Mouse (Mus musculus) CH12.LX (cell line): ENCODE measurements at regions not wholly inside any gene's neighbourhood (a gene's known extent, or its start where the extent isn't known, plus 50 kb on each side); places are given as distances from the start of the nearest gene placed in this dataset.

Experiments
- DNase-seq: peaks from one replicate; pipeline ENCODE4 v3.0.0-alpha.2; 2013; ENCODE audit errors: extremely low read depth
- H3K27ac ChIP-seq: 2 replicates; pipeline ENCODE4 v1.5.1; 2012; ENCODE audit warnings: low read depth, mild to moderate bottlenecking, control low read depth, moderate library complexity; ENCODE audit not compliant: insufficient read depth
- H3K27me3 ChIP-seq: replicated peaks from 2 replicates; pipeline ENCODE3; 2012; ENCODE audit warnings: inconsistent platforms
- H3K36me3 ChIP-seq, 2 experiments: replicated peaks in 1 of 2; 2 replicates each; pipeline versions ENCODE3 to v1.6.1; 2012; ENCODE audit warnings: inconsistent platforms in 1 of 2, low read length in 1 of 2, mild to moderate bottlenecking in 1 of 2, mixed read lengths in 1 of 2, moderate library complexity in 1 of 2; ENCODE audit not compliant: control insufficient read depth in 1 of 2, insufficient read depth in 1 of 2
- H3K4me1 ChIP-seq, 2 experiments: 2 replicates each; pipeline ENCODE4 v1.6.1; 2012; ENCODE audit warnings: inconsistent platforms in 1 of 2, moderate library complexity in 1 of 2; ENCODE audit not compliant: insufficient read depth in 2 of 2, control insufficient read depth in 1 of 2
- H3K4me2 ChIP-seq: 2 replicates; pipeline ENCODE4 v1.6.1; 2012; ENCODE audit warnings: low read depth, mild to moderate bottlenecking, control low read depth; ENCODE audit not compliant: poor library complexity, insufficient read depth, severe bottlenecking
- H3K4me3 ChIP-seq, 3 experiments: fragments of 150-350 bp in 1 of 3; sonication (generic) in 1 of 3; replicated peaks in 1 of 3; 2 replicates each; pipeline versions ENCODE3 to v1.5.1; 2011 to 2012; ENCODE audit warnings: low read depth in 2 of 3, low read length in 2 of 3, mild to moderate bottlenecking in 2 of 3, moderate library complexity in 2 of 3, control low read depth in 1 of 3, improper control_type of control experiment in 1 of 3, inconsistent platforms in 1 of 3, mixed read lengths in 1 of 3; ENCODE audit not compliant: poor library complexity in 1 of 3
- H3K79me2 ChIP-seq: replicated peaks from 2 replicates; pipeline ENCODE4 v1.6.1; 2012; ENCODE audit warnings: mild to moderate bottlenecking, moderate library complexity; ENCODE audit not compliant: control insufficient read depth, poor library complexity, insufficient read depth, severe bottlenecking; ENCODE audit errors: extremely low read depth
- H3K9ac ChIP-seq: 2 replicates; pipeline ENCODE4 v1.6.1; 2012; ENCODE audit warnings: low read depth, mild to moderate bottlenecking, control low read depth, moderate library complexity; ENCODE audit not compliant: insufficient read depth
- H3K9me3 ChIP-seq: replicated peaks from 2 replicates; pipeline ENCODE3; 2012; ENCODE audit warnings: low read length, inconsistent platforms, mixed read lengths
- CHD2 ChIP-seq: IDR thresholded peaks from 2 replicates; pipeline ENCODE4 v1.6.1; 2011; ENCODE audit warnings: low read length, improper control_type of control experiment
- CTCF ChIP-seq, 2 experiments: IDR thresholded peaks in 1 of 2; conservative IDR thresholded peaks in 1 of 2; 2 replicates each; pipeline ENCODE4 v1.5.1; 2011 to 2012; ENCODE audit warnings: low read depth in 2 of 2, low read length in 2 of 2, improper control_type of control experiment in 1 of 2, inconsistent platforms in 1 of 2, mild to moderate bottlenecking in 1 of 2, moderate library complexity in 1 of 2
- EP300 ChIP-seq: IDR thresholded peaks from 2 replicates; pipeline ENCODE4 v1.6.1; 2011; ENCODE audit warnings: low read length, improper control_type of control experiment
- JUN ChIP-seq: IDR thresholded peaks from 2 replicates; pipeline ENCODE4 v1.6.1; 2011; ENCODE audit warnings: low read depth, mild to moderate bottlenecking, low read length, improper control_type of control experiment, moderate library complexity; ENCODE audit not compliant: insufficient read depth
- MAX ChIP-seq: IDR thresholded peaks from 2 replicates; pipeline ENCODE4 v1.6.1; 2011; ENCODE audit warnings: low read length, improper control_type of control experiment
- MAZ ChIP-seq: IDR thresholded peaks from 2 replicates; pipeline ENCODE4 v1.6.1; 2012; ENCODE audit warnings: low read depth, mild to moderate bottlenecking, inconsistent platforms, low read length, improper control_type of control experiment, moderate library complexity
- MXI1 ChIP-seq: IDR thresholded peaks from 2 replicates; pipeline ENCODE4 v1.6.1; 2011; ENCODE audit warnings: mild to moderate bottlenecking, low read depth, low read length, improper control_type of control experiment
- MYC ChIP-seq: IDR thresholded peaks from 2 replicates; pipeline ENCODE4 v1.6.1; 2011; ENCODE audit warnings: low read depth, mild to moderate bottlenecking, improper control_type of control experiment, low read length
- POLR2A ChIP-seq: IDR thresholded peaks from 2 replicates; pipeline ENCODE4 v1.6.1; 2011; ENCODE audit warnings: low read depth, mild to moderate bottlenecking, improper control_type of control experiment, low read length
- SMC3 ChIP-seq: IDR thresholded peaks from 2 replicates; pipeline ENCODE4 v1.6.1; 2011; ENCODE audit warnings: low read depth, low read length, improper control_type of control experiment
- TBP ChIP-seq: conservative IDR thresholded peaks from 2 replicates; pipeline ENCODE4 v1.6.1; 2011; ENCODE audit warnings: low read depth, low read length, improper control_type of control experiment
- USF1 ChIP-seq: IDR thresholded peaks from 2 replicates; pipeline ENCODE4 v1.6.1; 2014; ENCODE audit warnings: low read depth, mild to moderate bottlenecking, inconsistent platforms, low read length, improper control_type of control experiment
- ZC3H11A ChIP-seq: IDR thresholded peaks from 2 replicates; pipeline ENCODE4 v1.6.1; 2012; ENCODE audit warnings: low read depth, mild to moderate bottlenecking, inconsistent platforms, low read length, improper control_type of control experiment
- dilution Hi-C: fragments of 300-500 bp; cut with MboI; formaldehyde crosslinking; loops from 2 replicates; pipeline ENCODE4 v1.14.3; 2020; ENCODE audit warnings: low sequenced_read_pairs; ENCODE audit not compliant: extremely low pct_unique_long_range_greater_than_20kb, extremely low pct_ligation_motif_present
- in situ Hi-C: fragments of 300-500 bp; cut with MboI; formaldehyde crosslinking; loops from 3 replicates; pipeline ENCODE4 v1.14.3; 2019; ENCODE audit warnings: low sequenced_read_pairs, low pct_ligation_motif_present, low pct_unique_long_range_greater_than_20kb, mixed read lengths

GRCm38 (mm10) chr5:149964748-149965147 is 53.7 kb upstream of the Rxfp2 start:
- Histone ChIP-seq H3K4me1 (no peaks in the 10 kb centered on the region), H3K79me2 (no peaks in the 10 kb centered on the region), H3K4me2 (no peak overlapping the region), H3K27ac (no peak overlapping the region), H3K4me3 (no peak overlapping the region), H3K9me3 (peaks cover 55% of the 10 kb centered on the region), H3K9ac (no peak overlapping the region), H3K27me3 (no peaks in the 10 kb centered on the region), H3K36me3 (no peaks in the 10 kb centered on the region)
- TF ChIP-seq CHD2 (no peak), TBP (no peak), MYC (no peak), ZC3H11A (no peak), EP300 (no peak), CTCF (conservative IDR thresholded peaks at IDR 0.05 in 1 of 2, IDR thresholded peaks at IDR 0.05 in 1 of 2; ENCODE audit: low read depth in 2 of 2, low read length in 2 of 2) (no peak), SMC3 (no peak), MAX (no peak), MXI1 (no peak), MAZ (no peak), JUN (no peak), USF1 (no peak), POLR2A (no peak)
- DNase-seq = no peak
- in situ Hi-C loops (no loop called here), dilution Hi-C loops (no loop called here)
